Mouse (Mus musculus) Patski (cell line): ENCODE measurements around the gene Chrm4. TPM values are rescaled to one million over a fixed set of nuclear protein-coding genes. Genes with fewer than 3 reads are reported as not detected.

Source experiments
- ATAC-seq: fragments of 100-300 bp; one replicate; pipeline ENCODE4 v1.8.0; 2021
- CTCF ChIA-PET: fragments of 350-600 bp; sonication (Branson Sonifier 250); formaldehyde crosslinking; loops from one replicate; lab custom pipeline; 2022; ENCODE audit warnings: inconsistent platforms; lab: Charles Lee
- POLR2A ChIA-PET: fragments of 350-600 bp; sonication (Branson Sonifier 250); formaldehyde crosslinking; loops from one replicate; lab custom pipeline; 2022; ENCODE audit warnings: antibody characterized with exemption, inconsistent platforms; lab: Charles Lee
- DNase-seq: peaks from one replicate; pipeline ENCODE4 v3.0.0-alpha.2; 2011; ENCODE audit warnings: low read depth, low spot score
- H3K27me3 ChIP-seq: fragments of 371-371 bp; one replicate; pipeline ENCODE4 v1.5.1; 2021
- CTCF ChIP-seq: fragments of 100-300 bp; IDR thresholded peaks from one replicate; pipeline ENCODE4 v1.5.1; 2021
- in situ Hi-C: fragments of 300-500 bp; cut with MboI; formaldehyde crosslinking; loops from 3 replicates; pipeline ENCODE4 v1.11.1; 2018; ENCODE audit warnings: low pct_unique_long_range_greater_than_20kb, mixed read lengths
- polyA plus RNA-seq: library from polyadenylated mRNA; unstranded; gene quantifications from one replicate; pipeline ENCODE4 v1.2.3, GENCODE M21; 2021

Chrm4 gene
- not detected for polyA plus RNA-seq

- peaks cover 12% of the 10 kb centered on the region for H3K27me3 ChIP-seq
- POLR2A ChIA-PET = no interaction called here
- ATAC-seq (no peak), DNase-seq (no peak)
- no peak for TF ChIP-seq CTCF
- in situ Hi-C loops = loop anchor here (5.0 kb wide), 1 partner anchor 145 kb away; no protein-coding TSS in a partner anchor
- CTCF ChIA-PET = no interaction called here
These were observed at the start of gene Chrm4 for GRCm38 (mm10) chr2:91926949-91927348. Gene Chrm4, plus strand, starts transcription at chr2:91927249.

GRCm38 (mm10) chr2:91878387-91879180, 48.5 kb upstream of the Chrm4 start:
- in situ Hi-C loops = no loop called here
- no peaks in the 10 kb centered on the region for H3K27me3 ChIP-seq
- ChIA-PET CTCF (interaction anchor here (0.9 kb wide), 1 partner anchor 10 kb away, joined by 3 read pairs; no protein-coding TSS in a partner anchor), POLR2A (interaction anchor here (0.7 to 1.1 kb wide), 3 partner anchors 9 to 591 kb away, joined by 3 read pairs; no protein-coding TSS in a partner anchor)
- no peak for TF ChIP-seq CTCF
- no peak for DNase-seq
- no peak for ATAC-seq

GRCm38 (mm10) chr2:91883961-91884360, 43.1 kb upstream of the Chrm4 start:
- ChIA-PET POLR2A (no interaction called here), CTCF (interaction anchor here (1.0 kb wide), 1 partner anchor 10 kb away, joined by 3 read pairs; no protein-coding TSS in a partner anchor)
- no peak for DNase-seq
- no peak for ATAC-seq
- TF ChIP-seq CTCF = no peak
- no peaks in the 10 kb centered on the region for H3K27me3 ChIP-seq
- in situ Hi-C loops = no loop called here

GRCm38 (mm10) chr2:91884616-91885015, 42.4 kb upstream of the Chrm4 start:
- no peaks in the 10 kb centered on the region for H3K27me3 ChIP-seq
- no peak for TF ChIP-seq CTCF
- no peak for DNase-seq
- CTCF ChIA-PET = interaction anchor here (1.0 kb wide), 1 partner anchor 9 kb away, joined by 3 read pairs; no protein-coding TSS in a partner anchor
- POLR2A ChIA-PET = interaction anchor here (0.5 kb wide), 1 partner anchor 92 kb away, joined by 4 read pairs; no protein-coding TSS in a partner anchor
- in situ Hi-C loops = no loop called here
- ATAC-seq = no peak

GRCm38 (mm10) chr2:91894716-91895115, 32.3 kb upstream of the Chrm4 start:
- ATAC-seq (no peak), DNase-seq (no peak)
- TF ChIP-seq CTCF = no peak
- CTCF ChIA-PET = no interaction called here
- POLR2A ChIA-PET = interaction anchor here (0.6 kb wide), 1 partner anchor 59 kb away, joined by 3 read pairs; no protein-coding TSS in a partner anchor
- in situ Hi-C loops = no loop called here
- no peaks in the 10 kb centered on the region for H3K27me3 ChIP-seq

- in situ Hi-C loops = no loop called here
- DNase-seq (no peak), ATAC-seq (no peak)
- CTCF ChIA-PET = no interaction called here
- TF ChIP-seq CTCF = no peak
- POLR2A ChIA-PET = interaction anchor here (0.7 kb wide), 1 partner anchor 76 kb away, joined by 3 read pairs; no protein-coding TSS in a partner anchor
- no peaks in the 10 kb centered on the region for H3K27me3 ChIP-seq
These were observed 31.6 kb upstream of the Chrm4 start for GRCm38 (mm10) chr2:91895401-91895800.

DNA sequence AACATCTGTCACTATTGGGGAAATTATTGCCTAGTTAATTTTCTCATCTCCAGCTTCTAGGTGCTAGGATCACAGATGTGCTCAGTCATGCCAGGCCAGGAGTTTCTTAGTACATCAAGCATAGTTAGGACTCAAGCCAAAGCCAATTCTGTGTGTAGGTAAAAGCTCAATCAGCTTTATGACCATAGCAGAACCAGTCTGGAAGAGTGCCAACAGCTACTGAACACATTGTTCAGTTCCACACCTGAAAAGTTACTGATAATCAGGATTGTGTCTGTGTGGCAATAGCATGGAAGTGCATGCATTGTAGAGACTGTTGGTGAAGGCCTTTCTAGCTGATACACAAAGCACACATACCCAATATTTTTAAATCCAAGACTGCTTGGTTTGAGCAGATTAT, 29.1 kb upstream of the Chrm4 start:
- POLR2A ChIA-PET = no interaction called here
- DNase-seq (no peak), ATAC-seq (no peak)
- in situ Hi-C loops = no loop called here
- H3K27me3 ChIP-seq = no peaks in the 10 kb centered on the region
- no peak for TF ChIP-seq CTCF
- CTCF ChIA-PET = no interaction called here

GRCm38 (mm10) chr2:91899141-91899540, 27.9 kb upstream of the Chrm4 start:
- ChIA-PET POLR2A (interaction anchor here (0.6 kb wide), 1 partner anchor 20 kb away, joined by 3 read pairs; no protein-coding TSS in a partner anchor), CTCF (interaction anchor here (1.3 to 1.7 kb wide), 2 partner anchors 13 to 19 kb away, joined by 3 to 5 read pairs; no protein-coding TSS in a partner anchor)
- DNase-seq = no peak
- ATAC-seq = no peak
- no peaks in the 10 kb centered on the region for H3K27me3 ChIP-seq
- TF ChIP-seq CTCF = no peak
- in situ Hi-C loops = no loop called here

GRCm38 (mm10) chr2:91900431-91900830, 26.6 kb upstream of the Chrm4 start:
- DNase-seq = no peak
- ChIA-PET POLR2A (no interaction called here), CTCF (interaction anchor here (1.1 to 1.7 kb wide), 2 partner anchors 12 to 19 kb away, joined by 3 read pairs; no protein-coding TSS in a partner anchor)
- no peaks in the 10 kb centered on the region for H3K27me3 ChIP-seq
- no peak for TF ChIP-seq CTCF
- in situ Hi-C loops = no loop called here
- ATAC-seq = no peak

- no peaks in the 10 kb centered on the region for H3K27me3 ChIP-seq
- ATAC-seq = no peak
- no peak for TF ChIP-seq CTCF
- ChIA-PET POLR2A (no interaction called here), CTCF (no interaction called here)
- DNase-seq = no peak
- in situ Hi-C loops = no loop called here
These were observed 24.7 kb upstream of the Chrm4 start for GRCm38 (mm10) chr2:91902336-91902735.
